Mouse (Mus musculus) CD4-positive helper T cell, adult 2 months (primary cell): ENCODE results near the gene Trappc3.

Experiments
- DNase-seq: peaks from one replicate; pipeline ENCODE4 v3.0.0-alpha.2; 2012; ENCODE audit warnings: low read depth, missing footprints, low spot score

Trappc3 gene

GRCm38 (mm10) chr4:126277906-126278564, 15.9 kb downstream of the Trappc3 start:
- peak; percentile 66 for DNase-seq

GRCm38 (mm10) chr4:126278565-126278915, 16.4 kb downstream of the Trappc3 start:
- no peak for DNase-seq

- no peak for DNase-seq
These were observed 16.8 kb downstream of the Trappc3 start for GRCm38 (mm10) chr4:126278961-126279360.

- no peak for DNase-seq
These were observed 19.6 kb downstream of the Trappc3 start for GRCm38 (mm10) chr4:126281706-126282105.

- DNase-seq = no peak
These were observed 21.5 kb downstream of the Trappc3 start for GRCm38 (mm10) chr4:126283582-126283981.

- no peak for DNase-seq
These were observed 24.4 kb downstream of the Trappc3 start, which contains the start of gene Col8a2 for GRCm38 (mm10) chr4:126286492-126286891. Gene Col8a2 (plus strand): TSS chr4:126286793.

GRCm38 (mm10) chr4:126287302-126287995, 25.3 kb downstream of the Trappc3 start:
- no peak for DNase-seq

- no peak for DNase-seq
These were observed 26.1 kb downstream of the Trappc3 start for GRCm38 (mm10) chr4:126288085-126288666.

- DNase-seq = no peak
These were observed 28.2 kb downstream of the Trappc3 start for GRCm38 (mm10) chr4:126290314-126290713.

- DNase-seq = no peak
These were observed 29.1 kb downstream of the Trappc3 start for GRCm38 (mm10) chr4:126291196-126291595.

- DNase-seq = no peak
These were observed 33.0 kb downstream of the Trappc3 start for GRCm38 (mm10) chr4:126295152-126295551.

GRCm38 (mm10) chr4:126295937-126296336, 33.8 kb downstream of the Trappc3 start:
- DNase-seq = no peak

GRCm38 (mm10) chr4:126296617-126297101, 34.5 kb downstream of the Trappc3 start:
- DNase-seq = peak; percentile 42

- DNase-seq = peak; percentile 49
These were observed 38.9 kb downstream of the Trappc3 start for GRCm38 (mm10) chr4:126300916-126301583.

GRCm38 (mm10) chr4:126301584-126302309, 39.6 kb downstream of the Trappc3 start:
- DNase-seq = no peak

GRCm38 (mm10) chr4:126303877-126304276, 41.8 kb downstream of the Trappc3 start:
- no peak for DNase-seq

GRCm38 (mm10) chr4:126305428-126305827, 43.3 kb downstream of the Trappc3 start:
- DNase-seq = no peak

GRCm38 (mm10) chr4:126306058-126306457, 43.9 kb downstream of the Trappc3 start:
- DNase-seq = no peak

- DNase-seq = no peak
These were observed 44.7 kb downstream of the Trappc3 start for GRCm38 (mm10) chr4:126306827-126307226.

GRCm38 (mm10) chr4:126309211-126309921, 47.2 kb downstream of the Trappc3 start:
- no peak for DNase-seq

- DNase-seq = peak; percentile 76
These were observed 47.8 kb downstream of the Trappc3 start for GRCm38 (mm10) chr4:126309922-126310309.
